10 mouse cellular contexts compared by ENCODE assay signal in genomic region chr17:28486720-28487119, GRCm38 (mm10). TPM values are rescaled to one million over a fixed set of nuclear protein-coding genes. Genes with fewer than 3 reads are reported as not detected.
A peak's percentile ranks its signal among the peaks of the same experiment; 100 is the strongest.
DNase-seq lines count a peak whose midpoint lies in the region; ATAC-seq and TF ChIP-seq lines count a peak whose summit lies in the region.
"Had no signal": no experiment of that assay in that cellular context is flagged by ENCODE, and none has a peak within 500 bp of the region (broad histone marks: within the 10 kb centered on the region; RNA-seq: fewer than 3 reads in every experiment).

No protein-coding gene starts in this region.

- H3K4me1 ChIP-seq in hindbrain, embryonic 12.5 days, result peaks cover 20% of the 10 kb centered on the region
- H3K4me1 ChIP-seq in hindbrain, embryonic 16.5 days (ENCODE audit: control insufficient read depth, insufficient read depth, low read depth, low read length), result no peaks in the 10 kb centered on the region; the same call in 1 of the 2 replicates
- peaks cover 2 to 9% of the 10 kb centered on the region in 2 experiments; a peak in 2 of 4 replicates for H3K4me1 ChIP-seq in ES-E14 (ENCODE audit: control insufficient read depth in 2 of 2, insufficient read depth in 2 of 2, low read length in 2 of 2, poor library complexity in 1 of 2)
- H3K4me1 ChIP-seq in forebrain, embryonic 12.5 days, result peaks cover 21% of the 10 kb centered on the region
- 0 out of 2 replicates have a peak, but pooled peaks cover 6% of the 10 kb centered on the region for H3K4me1 ChIP-seq in midbrain, embryonic 14.5 days (ENCODE audit: control insufficient read depth, insufficient read depth, low read length)
- H3K4me1 ChIP-seq in lung, adult 2 months (ENCODE audit: control insufficient read depth, insufficient read depth, low read length), result peaks cover 4% of the 10 kb centered on the region; the same call in 1 of the 2 replicates

- H3K27me3 ChIP-seq in hindbrain, embryonic 12.5 days, result no peaks in the 10 kb centered on the region
- H3K27me3 ChIP-seq in hindbrain, embryonic 16.5 days (replicated peaks; ENCODE audit: control insufficient read depth, insufficient read depth, low read length), result no peaks in the 10 kb centered on the region
- no peaks in the 10 kb centered on the region for H3K27me3 ChIP-seq in forebrain, embryonic 12.5 days
- no peaks in the 10 kb centered on the region for H3K27me3 ChIP-seq in midbrain, embryonic 14.5 days (ENCODE audit: control insufficient read depth, insufficient read depth, low read length)

- in situ Hi-C loops in ES-E14 (cut with MboI; ENCODE audit: low sequenced_read_pairs in 2 of 2, unreplicated experiment in 2 of 2), result no loop called here

- 78% methylated on average over 5 of the region's 6 CpGs for WGBS in hindbrain, embryonic 12.5 days
- 74% methylated on average over 6 of the region's 6 CpGs for WGBS in hindbrain, embryonic 16.5 days
- WGBS in forebrain, embryonic 12.5 days, result 84% methylated on average over 6 of the region's 6 CpGs
- WGBS in midbrain, embryonic 14.5 days, result 82% methylated on average over 6 of the region's 6 CpGs
- 86% methylated on average over 6 of the region's 6 CpGs for WGBS in lung, adult 2 months

- intact Hi-C loops in left cerebral cortex, postnatal 25 days (cut with DNase I), result no loop called here

- no peak overlapping the region for H3K9ac ChIP-seq in hindbrain, embryonic 12.5 days
- no peak overlapping the region for H3K9ac ChIP-seq in hindbrain, embryonic 16.5 days (ENCODE audit: low read depth, low read length)
- peak overlapping the region; percentile 12; the same call in 1 of the 2 replicates for H3K9ac ChIP-seq in ES-E14 (ENCODE audit: insufficient read depth, low read depth, low read length, poor library complexity, severe bottlenecking)
- 0 out of 2 replicates have a peak overlapping the region, but pooled peaks have one; percentile 33 for H3K9ac ChIP-seq in forebrain, embryonic 12.5 days
- H3K9ac ChIP-seq in midbrain, embryonic 14.5 days (replicated peaks; ENCODE audit: low read length), result no peak overlapping the region

- ATAC-seq in hindbrain, embryonic 12.5 days (ENCODE audit: low FRiP score), result no peak
- no peak for ATAC-seq in hindbrain, embryonic 16.5 days
- no peak for ATAC-seq in forebrain, embryonic 12.5 days (ENCODE audit: low FRiP score)
- no peak for ATAC-seq in midbrain, embryonic 14.5 days (ENCODE audit: low FRiP score, low TSS enrichment)
- ATAC-seq in erythroblast, adult 5-6 weeks (replicated peaks; ENCODE audit: low FRiP score, poor library complexity, severe bottlenecking), result no peak

- H3K27ac ChIP-seq in hindbrain, embryonic 12.5 days, result no peak overlapping the region
- no peak overlapping the region for H3K27ac ChIP-seq in hindbrain, embryonic 16.5 days (ENCODE audit: low read depth, low read length)
- H3K27ac ChIP-seq in ES-E14 (ENCODE audit: insufficient read depth, low read depth, low read length, poor library complexity, severe bottlenecking), result no peak overlapping the region
- no peak overlapping the region; the same call in 1 of the 2 replicates for H3K27ac ChIP-seq in forebrain, embryonic 12.5 days
- H3K27ac ChIP-seq in midbrain, embryonic 14.5 days (replicated peaks; ENCODE audit: low read depth, low read length), result no peak overlapping the region
- H3K27ac ChIP-seq: macrophage had no signal

- H3K36me3 ChIP-seq in hindbrain, embryonic 12.5 days, result no peaks in the 10 kb centered on the region
- H3K36me3 ChIP-seq in hindbrain, embryonic 16.5 days (ENCODE audit: control insufficient read depth, insufficient read depth, low read length), result no peaks in the 10 kb centered on the region
- peaks cover 2% of the 10 kb centered on the region; the same call in 1 of the 2 replicates for H3K36me3 ChIP-seq in ES-E14 (ENCODE audit: control insufficient read depth, insufficient read depth, low read length, poor library complexity, severe bottlenecking)
- no peaks in the 10 kb centered on the region for H3K36me3 ChIP-seq in forebrain, embryonic 12.5 days (replicated peaks)
- no peaks in the 10 kb centered on the region for H3K36me3 ChIP-seq in midbrain, embryonic 14.5 days (ENCODE audit: control insufficient read depth, insufficient read depth, low read length)

- DNase-seq in ES-E14 (ENCODE audit: low read depth, low spot score), result no peak
- DNase-seq in midbrain, embryonic 14.5 days, result no peak
- DNase-seq in left cerebral cortex, postnatal 25 days (ENCODE audit: low spot score in 2 of 2), result no peak
- DNase-seq in lung, adult 2 months, result no peak

- H3K9me3 ChIP-seq in hindbrain, embryonic 12.5 days (replicated peaks), result no peaks in the 10 kb centered on the region
- no peaks in the 10 kb centered on the region for H3K9me3 ChIP-seq in hindbrain, embryonic 16.5 days (ENCODE audit: control insufficient read depth, low read length)
- H3K9me3 ChIP-seq in ES-E14 (ENCODE audit: control insufficient read depth, insufficient read depth, low read depth, low read length), result no peaks in the 10 kb centered on the region
- no peaks in the 10 kb centered on the region for H3K9me3 ChIP-seq in forebrain, embryonic 12.5 days
- H3K9me3 ChIP-seq in midbrain, embryonic 14.5 days (ENCODE audit: control insufficient read depth, low read length), result no peaks in the 10 kb centered on the region

- no peak for TF ChIP-seq POLR2A in lung, adult 2 months (IDR thresholded peaks at IDR 0.05; ENCODE audit: borderline replicate concordance, extremely low read depth, low read depth, low read length)

- TF ChIP-seq CTCF in lung, adult 2 months (IDR thresholded peaks at IDR 0.05; ENCODE audit: insufficient read depth, low read length), result no peak

- no peak overlapping the region for H3K4me3 ChIP-seq in hindbrain, embryonic 12.5 days
- no peak overlapping the region for H3K4me3 ChIP-seq in hindbrain, embryonic 16.5 days (ENCODE audit: low read length)
- peak overlapping the region; percentile 30 to 58; a peak in 2 of 4 replicates for H3K4me3 ChIP-seq in ES-E14 (ENCODE audit: insufficient read depth in 1 of 2, low read depth in 1 of 2, low read length in 2 of 2, poor library complexity in 1 of 2, severe bottlenecking in 1 of 2)
- H3K4me3 ChIP-seq in forebrain, embryonic 12.5 days (replicated peaks), result peak overlapping the region; percentile 90; the same call in 1 of the 2 replicates
- no peak overlapping the region for H3K4me3 ChIP-seq in midbrain, embryonic 14.5 days (replicated peaks; ENCODE audit: low read depth, low read length)
- H3K4me3 ChIP-seq in lung, adult 2 months (replicated peaks; ENCODE audit: extremely low read depth, low read depth, low read length), result no peak overlapping the region

- peak overlapping the region; percentile 75 for H3K4me2 ChIP-seq in hindbrain, embryonic 12.5 days (replicated peaks)
- H3K4me2 ChIP-seq in hindbrain, embryonic 16.5 days (ENCODE audit: low read length), result no peak overlapping the region
- H3K4me2 ChIP-seq in forebrain, embryonic 12.5 days, result 0 out of 2 replicates have a peak overlapping the region, but pooled peaks have one; percentile 56
- peak overlapping the region; percentile 71; the same call in 1 of the 2 replicates for H3K4me2 ChIP-seq in midbrain, embryonic 14.5 days (ENCODE audit: low read length)

TF ChIP-seq in ES-E14, 5 proteins besides CTCF, POLR2A, EP300 and RAD21:
- TF ChIP-seq MAFK (IDR thresholded peaks at IDR 0.05; ENCODE audit: insufficient read depth, low read depth, low read length) (no peak), ZC3H11A (IDR thresholded peaks at IDR 0.05; ENCODE audit: borderline replicate concordance, low read depth, low read length) (no peak), CHD2 (IDR thresholded peaks at IDR 0.05; ENCODE audit: low read depth, low read length) (no peak), HCFC1 (IDR thresholded peaks at IDR 0.05; ENCODE audit: borderline replicate concordance, insufficient read depth, low read length) (no peak), ZNF384 (IDR thresholded peaks at IDR 0.05; ENCODE audit: low read depth, low read length) (no peak)
TF ChIP-seq in ES-E14: peak in this region for 0.

RNA-seq across cellular contexts. Expression of gene Fkbp5, which starts 30.6 kb away (rescaled TPM):
- 28.3 and 32.6 TPM in 2 replicates for polyA plus RNA-seq in hindbrain, embryonic 12.5 days (2016; fragmentation: Nextera tagmentation; extraction: Ambion mirVana)
- polyA plus RNA-seq in hindbrain, embryonic 16.5 days (2015; fragmentation: Nextera tagmentation; extraction: Ambion mirVana), result 26.7 and 30.8 TPM in 2 replicates
- 43.6 and 45.7 TPM in 2 replicates for total RNA-seq in ES-E14 (2012; rRNA removed)
- 34.9 and 37.4 TPM in 2 replicates for polyA plus RNA-seq in forebrain, embryonic 12.5 days (2016; fragmentation: Nextera tagmentation; extraction: Ambion mirVana)
- polyA plus RNA-seq in midbrain, embryonic 14.5 days (2014; fragmentation: Nextera tagmentation; extraction: Ambion mirVana), result 11.6 and 22.2 TPM in 2 replicates
- total RNA-seq in left cerebral cortex, postnatal 25 days (2021), result 10 to 100 TPM; 46.4 to 53.2 TPM
- total RNA-seq in erythroblast, adult 5-6 weeks (2015; ENCODE audit: low replicate concordance), result 3.7 and 6.7 TPM in 2 replicates
- 12.8 and 13.8 TPM in 2 replicates for total RNA-seq in erythroblast, adult 5-6 weeks (2017; ENCODE audit: low replicate concordance)
- polyA plus RNA-seq in lung, adult 2 months (2012; rRNA removed), result 8.8 and 14.8 TPM in 2 replicates

RNA-seq across cellular contexts. Expression of gene Armc12, which starts 43.9 kb away (rescaled TPM):
- not detected in 2 replicates for polyA plus RNA-seq in hindbrain, embryonic 12.5 days (2016; fragmentation: Nextera tagmentation; extraction: Ambion mirVana)
- polyA plus RNA-seq in hindbrain, embryonic 16.5 days (2015; fragmentation: Nextera tagmentation; extraction: Ambion mirVana), result not detected in 2 replicates
- not detected in 2 replicates for total RNA-seq in ES-E14 (2012; rRNA removed)
- not detected in 2 replicates for polyA plus RNA-seq in forebrain, embryonic 12.5 days (2016; fragmentation: Nextera tagmentation; extraction: Ambion mirVana)
- not detected in 2 replicates for polyA plus RNA-seq in midbrain, embryonic 14.5 days (2014; fragmentation: Nextera tagmentation; extraction: Ambion mirVana)
- total RNA-seq in left cerebral cortex, postnatal 25 days (2021), result not detected
- total RNA-seq in erythroblast, adult 5-6 weeks (2015; ENCODE audit: low replicate concordance), result not detected in 2 replicates
- total RNA-seq in erythroblast, adult 5-6 weeks (2017; ENCODE audit: low replicate concordance), result not detected in 2 replicates
- not detected in 2 replicates for polyA plus RNA-seq in lung, adult 2 months (2012; rRNA removed)
- polyA plus RNA-seq: kidney, adult 2 months; macrophage had no signal

Comparison
In these comparisons a context has a peak if more than half of its experiments do, and no peak if none do; other contexts are left out.
1. H3K4me3 ChIP-seq: peak in ES-E14 (2 of 2) and forebrain, embryonic 12.5 days (single experiment); none in hindbrain, embryonic 12.5 days (single experiment), hindbrain, embryonic 16.5 days (single experiment), midbrain, embryonic 14.5 days (single experiment) and lung, adult 2 months (single experiment).
2. H3K9ac ChIP-seq: peak in ES-E14 (single experiment) and forebrain, embryonic 12.5 days (single experiment); none in hindbrain, embryonic 12.5 days (single experiment), hindbrain, embryonic 16.5 days (single experiment) and midbrain, embryonic 14.5 days (single experiment).